Mouse (Mus musculus) midbrain, postnatal 0 days (tissue): ENCODE measurements around the gene Plgrkt. TPM values are rescaled to one million over a fixed set of nuclear protein-coding genes. Genes with fewer than 3 reads are reported as not detected.

Experiments
- ATAC-seq: fragments of 200-750 bp; cut with Nextera tagmentation; 2 replicates; pipeline ENCODE4 v1.8.0; 2017; ENCODE audit warnings: moderate number of reproducible peaks, mild to moderate bottlenecking, moderate TSS enrichment, moderate library complexity; ENCODE audit not compliant: low FRiP score
- DNase-seq: peaks from one replicate; pipeline ENCODE4 v3.0.0-alpha.2; 2015; ENCODE audit warnings: low spot score
- H3K27ac ChIP-seq: fragments of 300-500 bp; sonication (generic); 2 replicates; pipeline ENCODE4 v1.5.1; 2014; ENCODE audit warnings: low read depth, mild to moderate bottlenecking, low read length, mixed read lengths
- H3K27me3 ChIP-seq: fragments of 300-500 bp; sonication (generic); 2 replicates; pipeline ENCODE4 v1.6.1; 2014; ENCODE audit warnings: low read length, control low read depth, mixed read lengths; ENCODE audit not compliant: insufficient read depth
- H3K36me3 ChIP-seq: fragments of 300-500 bp; sonication (generic); 2 replicates; pipeline ENCODE4 v1.6.1; 2014; ENCODE audit warnings: low read length, control low read depth, mixed read lengths; ENCODE audit not compliant: insufficient read depth
- H3K4me1 ChIP-seq: fragments of 300-500 bp; sonication (generic); 2 replicates; pipeline ENCODE4 v1.6.1; 2014; ENCODE audit warnings: mild to moderate bottlenecking, control low read depth, antibody characterized with exemption, low read length, mixed read lengths; ENCODE audit not compliant: insufficient read depth
- H3K4me2 ChIP-seq: fragments of 300-500 bp; sonication (generic); 2 replicates; pipeline ENCODE4 v1.6.1; 2014; ENCODE audit warnings: low read depth, mild to moderate bottlenecking, low read length, mixed read lengths; ENCODE audit not compliant: poor library complexity, severe bottlenecking
- H3K4me3 ChIP-seq: fragments of 300-500 bp; sonication (generic); 2 replicates; pipeline ENCODE4 v1.5.1; 2014; ENCODE audit warnings: low read depth, mild to moderate bottlenecking, low read length, moderate library complexity
- H3K9ac ChIP-seq: fragments of 300-500 bp; sonication (generic); replicated peaks from 2 replicates; pipeline ENCODE4 v1.6.1; 2014; ENCODE audit warnings: mild to moderate bottlenecking, low read length, moderate library complexity, mixed read lengths; ENCODE audit not compliant: poor library complexity, severe bottlenecking
- H3K9me3 ChIP-seq: fragments of 300-500 bp; sonication (generic); 2 replicates; pipeline ENCODE4 v1.6.1; 2016; ENCODE audit warnings: low read length, control low read depth
- CTCF ChIP-seq: IDR thresholded peaks from 2 replicates; pipeline ENCODE4 v1.5.1; 2016; ENCODE audit warnings: antibody characterized with exemption, mild to moderate bottlenecking
- WGBS: fragments of 180-500 bp; shearing (Covaris S2); extraction: QIAGEN DNeasy Blood & Tissue Kit; methylation state at CpG from one replicate; pipeline ENCODE4 v1.1.7; 2014; 5-methylcytosine and 5-hydroxymethylcytosine counted together
- polyA plus RNA-seq: library from polyadenylated mRNA; unstranded; fragments of >200 nt; fragmentation: Nextera tagmentation; extraction: Ambion mirVana; gene quantifications from 2 replicates; pipeline ENCODE4 v1.2.1, GENCODE M21; 2015
- total RNA-seq: library from RNA; depleted of rRNA; stranded (reverse); fragments of >200 nt; gene quantifications from 2 replicates; pipeline ENCODE4 v1.2.3, GENCODE M21; 2014

The Plgrkt gene
- total and polyA plus RNA-seq, 2 experiments from 2014 or later, result 26.4 to 61.9 TPM

GRCm38 (mm10) chr19:29336624-29337023 is 30.6 kb downstream of the Plgrkt start:
- 91% methylated on average over 2 of the region's 2 CpGs for WGBS
- Histone ChIP-seq H3K4me1 (no peaks in the 10 kb centered on the region), H3K9ac (no peak overlapping the region), H3K4me2 (no peak overlapping the region), H3K36me3 (no peaks in the 10 kb centered on the region), H3K4me3 (no peak overlapping the region), H3K27me3 (no peaks in the 10 kb centered on the region), H3K27ac (no peak overlapping the region), H3K9me3 (no peaks in the 10 kb centered on the region)
- DNase-seq (no peak), ATAC-seq (no peak)
- TF ChIP-seq CTCF, result no peak

GRCm38 (mm10) chr19:29334068-29334745 is 33.0 kb downstream of the Plgrkt start, which contains the start of gene Rln1:
Gene Rln1, minus strand, starts transcription at chr19:29334670.
- Histone ChIP-seq H3K36me3 (no peaks in the 10 kb centered on the region), H3K9me3 (no peaks in the 10 kb centered on the region), H3K9ac (peak within 1 kb of the TSS; percentile 74), H3K4me2 (peak within 1 kb of the TSS; percentile 75), H3K4me3 (peak within 1 kb of the TSS; percentile 42), H3K4me1 (no peaks in the 10 kb centered on the region), H3K27ac (peak within 1 kb of the TSS; percentile 47), H3K27me3 (no peaks in the 10 kb centered on the region)
- ATAC-seq (peak; percentile 91), DNase-seq (peak; percentile 76)
- no peak for TF ChIP-seq CTCF
- WGBS, result 1% methylated on average over 23 of the region's 23 CpGs

GRCm38 (mm10) chr19:29326822-29327552 is 40.2 kb downstream of the Plgrkt start:
- Histone ChIP-seq H3K27ac (no peak overlapping the region), H3K36me3 (no peaks in the 10 kb centered on the region), H3K9ac (no peak overlapping the region), H3K4me3 (no peak overlapping the region), H3K27me3 (peaks cover 4% of the 10 kb centered on the region; the same call in 1 of the 2 replicates), H3K4me2 (no peak overlapping the region), H3K9me3 (no peaks in the 10 kb centered on the region), H3K4me1 (no peaks in the 10 kb centered on the region)
- ATAC-seq, result no peak
- TF ChIP-seq CTCF, result no peak
- 75% methylated on average over 13 of the region's 13 CpGs for WGBS
- no peak for DNase-seq

- H3K27ac ChIP-seq, result no peak overlapping the region
- H3K4me2 ChIP-seq, result no peak overlapping the region
- 93% methylated on average over 4 of the region's 4 CpGs for WGBS
- no peak overlapping the region for H3K4me3 ChIP-seq
- no peaks in the 10 kb centered on the region for H3K9me3 ChIP-seq
- H3K9ac ChIP-seq, result no peak overlapping the region
- DNase-seq (no peak), ATAC-seq (no peak)
- H3K4me1 ChIP-seq, result no peaks in the 10 kb centered on the region
- no peaks in the 10 kb centered on the region for H3K36me3 ChIP-seq
- peaks cover 4% of the 10 kb centered on the region; the same call in 1 of the 2 replicates for H3K27me3 ChIP-seq
- TF ChIP-seq CTCF, result no peak
Observed at GRCm38 (mm10) chr19:29326396-29326795, 40.8 kb downstream of the Plgrkt start.

- no peak overlapping the region for H3K4me2 ChIP-seq
- TF ChIP-seq CTCF, result no peak
Observed at GRCm38 (mm10) chr19:29325852-29326180, 41.4 kb downstream of the Plgrkt start.

More at GRCm38 (mm10) chr19:29325852-29326180, 41.4 kb downstream of the Plgrkt start:
- Histone ChIP-seq H3K4me3 (no peak overlapping the region), H3K27ac (no peak overlapping the region), H3K27me3 (peaks cover 4% of the 10 kb centered on the region; the same call in 1 of the 2 replicates), H3K9ac (no peak overlapping the region), H3K36me3 (no peaks in the 10 kb centered on the region), H3K4me1 (no peaks in the 10 kb centered on the region), H3K9me3 (no peaks in the 10 kb centered on the region)
- ATAC-seq, result no peak
- no peak for DNase-seq
- WGBS, result 76% methylated on average over 9 of the region's 9 CpGs
